ENCODE assay signal across 9 mouse cellular contexts in genomic region chr8:62060357-62060756, GRCm38 (mm10).
DNase-seq lines count a peak whose midpoint lies in the region; ATAC-seq and TF ChIP-seq lines count a peak whose summit lies in the region.
"Had no signal": no experiment of that assay in that cellular context is flagged by ENCODE, and none has a peak within 500 bp of the region (broad histone marks: within the 10 kb centered on the region; RNA-seq: fewer than 3 reads in every experiment).

No protein-coding gene starts in this region.

- no peaks in the 10 kb centered on the region for H3K4me1 ChIP-seq in forebrain, postnatal 0 days (ENCODE audit: insufficient read depth)
- no peaks in the 10 kb centered on the region for H3K4me1 ChIP-seq in forebrain, embryonic 16.5 days (replicated peaks; ENCODE audit: control insufficient read depth, insufficient read depth, low read length)
- H3K4me1 ChIP-seq in CH12.LX (ENCODE audit: control insufficient read depth in 1 of 2, insufficient read depth in 2 of 2): no peaks in the 10 kb centered on the region

- no peak overlapping the region for H3K4me3 ChIP-seq in forebrain, postnatal 0 days (ENCODE audit: low read depth, low read length)
- H3K4me3 ChIP-seq in forebrain, embryonic 16.5 days (replicated peaks; ENCODE audit: low read length): no peak overlapping the region
- no peak overlapping the region for H3K4me3 ChIP-seq in CH12.LX (replicated peaks in 1 of 3; ENCODE audit: low read depth in 2 of 3, low read length in 2 of 3, poor library complexity in 1 of 3)

- no peak overlapping the region for H3K4me2 ChIP-seq in forebrain, postnatal 0 days (ENCODE audit: low read depth)
- no peak overlapping the region for H3K4me2 ChIP-seq in forebrain, embryonic 16.5 days (ENCODE audit: low read length)
- no peak overlapping the region for H3K4me2 ChIP-seq in CH12.LX (ENCODE audit: insufficient read depth, low read depth, poor library complexity, severe bottlenecking)

- TF ChIP-seq POLR2A in CH12.LX (IDR thresholded peaks at IDR 0.05; ENCODE audit: low read depth, low read length): no peak

- H3K36me3 ChIP-seq in forebrain, postnatal 0 days (ENCODE audit: insufficient read depth): no peaks in the 10 kb centered on the region
- no peaks in the 10 kb centered on the region for H3K36me3 ChIP-seq in forebrain, embryonic 16.5 days (ENCODE audit: control insufficient read depth, insufficient read depth)
- H3K36me3 ChIP-seq in CH12.LX (replicated peaks in 1 of 2; ENCODE audit: control insufficient read depth in 1 of 2, insufficient read depth in 1 of 2, low read length in 1 of 2): no peaks in the 10 kb centered on the region
- H3K36me3 ChIP-seq: G1E had no signal

- H3K9ac ChIP-seq in forebrain, postnatal 0 days: no peak overlapping the region
- no peak overlapping the region for H3K9ac ChIP-seq in forebrain, embryonic 16.5 days (replicated peaks; ENCODE audit: low read depth, low read length)
- no peak overlapping the region for H3K9ac ChIP-seq in CH12.LX (ENCODE audit: insufficient read depth, low read depth)

- peak; percentile 35 for DNase-seq in forebrain, postnatal 0 days
- DNase-seq in layer of hippocampus, postnatal 14 days (ENCODE audit: low spot score in 2 of 2): peak; percentile 3 to 5
- no peak for DNase-seq in layer of hippocampus, postnatal 25 days (ENCODE audit: extremely low spot score in 1 of 2, low spot score in 1 of 2)
- DNase-seq in CH12.LX (ENCODE audit: extremely low read depth): peak; percentile 12
- DNase-seq in embryo, embryonic 10.5 days (ENCODE audit: low spot score): peak; percentile 40
- DNase-seq in thymus, postnatal 10 days (ENCODE audit: low spot score in 2 of 2): no peak
- no peak for DNase-seq in right cerebral cortex, postnatal 14 days

- H3K79me2 ChIP-seq in CH12.LX (replicated peaks; ENCODE audit: control insufficient read depth, extremely low read depth, insufficient read depth, poor library complexity, severe bottlenecking): no peaks in the 10 kb centered on the region

- TF ChIP-seq RAD21 in CH12.LX (IDR thresholded peaks at IDR 0.05; ENCODE audit: low read depth, low read length): peak; percentile 49

- TF ChIP-seq CTCF in forebrain, postnatal 0 days (IDR thresholded peaks at IDR 0.05; ENCODE audit: low read depth): peak; percentile 45
- peak in 1 of 2 experiments; percentile 57; a peak in 2 of 4 replicates for TF ChIP-seq CTCF in CH12.LX (conservative IDR thresholded peaks at IDR 0.05 in 1 of 2, IDR thresholded peaks at IDR 0.05 in 1 of 2; ENCODE audit: low read depth in 2 of 2, low read length in 2 of 2)

- no peak for ATAC-seq in forebrain, postnatal 0 days
- no peak for ATAC-seq in forebrain, embryonic 16.5 days

- in situ Hi-C loops in CH12.LX (cut with MboI; ENCODE audit: low pct_ligation_motif_present, low pct_unique_long_range_greater_than_20kb, low sequenced_read_pairs): no loop called here

- no peaks in the 10 kb centered on the region for H3K9me3 ChIP-seq in forebrain, postnatal 0 days (ENCODE audit: low read length)
- no peaks in the 10 kb centered on the region for H3K9me3 ChIP-seq in forebrain, embryonic 16.5 days (ENCODE audit: control insufficient read depth, low read length)
- no peaks in the 10 kb centered on the region for H3K9me3 ChIP-seq in CH12.LX (replicated peaks; ENCODE audit: low read length)
- H3K9me3 ChIP-seq: G1E had no signal

- dilution Hi-C loops in CH12.LX (cut with MboI; ENCODE audit: extremely low pct_ligation_motif_present, extremely low pct_unique_long_range_greater_than_20kb, low sequenced_read_pairs): no loop called here

- H3K27ac ChIP-seq in forebrain, postnatal 0 days (ENCODE audit: low read depth, low read length): no peak overlapping the region
- no peak overlapping the region for H3K27ac ChIP-seq in forebrain, embryonic 16.5 days (ENCODE audit: low read length)
- H3K27ac ChIP-seq in CH12.LX (ENCODE audit: insufficient read depth, low read depth): no peak overlapping the region

- TF ChIP-seq EP300 in CH12.LX (IDR thresholded peaks at IDR 0.05; ENCODE audit: low read length): no peak

- H3K27me3 ChIP-seq in forebrain, postnatal 0 days (ENCODE audit: insufficient read depth, low read length): no peaks in the 10 kb centered on the region
- no peaks in the 10 kb centered on the region for H3K27me3 ChIP-seq in forebrain, embryonic 16.5 days (replicated peaks; ENCODE audit: control insufficient read depth, insufficient read depth, low read length)
- H3K27me3 ChIP-seq in CH12.LX (replicated peaks): no peaks in the 10 kb centered on the region

TF ChIP-seq in CH12.LX, 34 proteins besides CTCF, POLR2A, EP300 and RAD21:
- TF ChIP-seq RCOR1 (conservative IDR thresholded peaks at IDR 0.05; ENCODE audit: low read depth, low read length) (no peak), MEF2A (IDR thresholded peaks at IDR 0.05; ENCODE audit: borderline replicate concordance, low read depth, low read length) (no peak), GABPA (IDR thresholded peaks at IDR 0.05; ENCODE audit: insufficient replicate concordance, low read depth, low read length) (no peak), USF2 (conservative IDR thresholded peaks at IDR 0.05; ENCODE audit: low read depth, low read length) (no peak), ZNF384 (IDR thresholded peaks at IDR 0.05; ENCODE audit: low read depth, low read length) (no peak), ZKSCAN1 (IDR thresholded peaks at IDR 0.05; ENCODE audit: borderline replicate concordance, low read depth, low read length) (no peak), JUND (conservative IDR thresholded peaks at IDR 0.05; ENCODE audit: low read depth, low read length) (no peak)

Comparison
In these comparisons a context has a peak if more than half of its experiments do, and no peak if none do; other contexts are left out.
1. DNase-seq: peak in forebrain, postnatal 0 days (single experiment), layer of hippocampus, postnatal 14 days (2 of 2), CH12.LX (single experiment) and embryo, embryonic 10.5 days (single experiment); none in layer of hippocampus, postnatal 25 days (0 of 2), thymus, postnatal 10 days (0 of 2) and right cerebral cortex, postnatal 14 days (single experiment).